Mouse (Mus musculus) cerebellum, postnatal 36 days (tissue): ENCODE data around the gene Plekhg5.

Experiments
- DNase-seq, 2 experiments: peaks; one replicate each; pipeline ENCODE4 v3.0.0; 2021 to 2022; ENCODE audit warnings: mixed read lengths in 2 of 2

The Plekhg5 gene

DNA sequence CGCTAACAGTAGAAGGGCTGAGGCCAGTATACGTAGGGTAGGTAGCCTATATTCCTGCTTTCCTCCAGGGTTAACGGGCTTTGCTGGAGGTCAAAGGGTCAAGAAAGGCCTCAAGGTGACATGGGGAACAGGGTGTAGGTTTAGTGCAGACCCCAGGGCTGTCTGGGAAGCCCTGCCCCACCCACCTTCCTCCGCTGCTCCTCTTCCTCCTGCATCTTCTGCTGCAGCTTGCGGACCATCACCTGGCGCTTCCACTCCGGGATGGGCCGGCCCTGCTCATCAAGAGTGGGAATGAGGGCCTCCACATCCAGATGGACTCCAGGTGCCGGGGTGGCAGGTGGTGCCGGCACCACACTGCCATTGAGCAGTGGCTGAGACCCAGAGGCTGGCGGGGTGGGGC lies 55.6 kb downstream of the Plekhg5 start:
- DNase-seq, result no peak

DNA sequence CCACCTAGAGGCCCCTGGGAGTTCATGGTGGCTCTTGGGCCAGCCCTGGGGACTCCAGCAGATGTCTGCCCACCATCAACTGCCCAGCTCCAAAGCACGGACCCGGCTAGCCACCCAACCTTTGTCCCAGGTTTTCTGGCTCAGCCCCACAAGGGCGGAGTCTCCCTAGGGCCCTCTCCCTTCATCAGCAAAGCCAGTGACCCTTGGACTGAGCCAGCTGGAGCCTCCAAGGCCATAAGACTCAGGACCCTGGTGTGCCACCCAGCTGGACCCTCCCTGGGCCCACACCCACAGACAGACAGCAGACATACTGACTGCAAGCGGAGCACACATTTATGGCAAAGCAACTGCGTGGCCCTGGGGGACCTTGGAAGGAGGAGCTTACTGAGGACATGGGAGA lies 56.5 kb downstream of the Plekhg5 start:
- no peak for DNase-seq

DNA sequence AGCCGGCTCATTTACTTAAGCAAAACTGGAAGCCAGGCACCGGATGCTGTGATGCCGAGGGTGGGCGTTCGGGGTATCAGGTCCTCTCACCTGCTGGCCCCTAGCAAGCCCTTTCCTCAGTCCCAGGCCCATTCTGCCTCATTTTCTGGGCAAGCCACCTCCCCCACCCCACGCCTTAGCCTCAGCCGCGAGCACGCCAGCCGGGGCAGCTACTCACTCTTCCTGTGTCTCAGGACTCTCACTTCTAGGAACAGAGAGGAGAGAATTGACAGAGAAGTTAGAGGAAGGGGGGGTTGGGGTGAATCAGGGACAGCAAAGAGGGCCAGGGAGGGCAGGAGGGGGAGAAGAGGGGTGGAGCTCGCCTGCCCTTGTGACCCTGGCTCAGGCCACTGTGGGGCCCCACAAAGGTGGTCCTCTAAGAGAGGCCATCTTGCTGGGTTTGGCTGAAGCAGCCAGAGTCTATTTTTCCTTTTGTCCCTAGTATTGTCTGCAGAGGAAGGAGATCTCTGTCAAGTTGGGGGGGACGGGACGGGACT lies 57.2 kb downstream of the Plekhg5 start:
- DNase-seq, result no peak

DNA sequence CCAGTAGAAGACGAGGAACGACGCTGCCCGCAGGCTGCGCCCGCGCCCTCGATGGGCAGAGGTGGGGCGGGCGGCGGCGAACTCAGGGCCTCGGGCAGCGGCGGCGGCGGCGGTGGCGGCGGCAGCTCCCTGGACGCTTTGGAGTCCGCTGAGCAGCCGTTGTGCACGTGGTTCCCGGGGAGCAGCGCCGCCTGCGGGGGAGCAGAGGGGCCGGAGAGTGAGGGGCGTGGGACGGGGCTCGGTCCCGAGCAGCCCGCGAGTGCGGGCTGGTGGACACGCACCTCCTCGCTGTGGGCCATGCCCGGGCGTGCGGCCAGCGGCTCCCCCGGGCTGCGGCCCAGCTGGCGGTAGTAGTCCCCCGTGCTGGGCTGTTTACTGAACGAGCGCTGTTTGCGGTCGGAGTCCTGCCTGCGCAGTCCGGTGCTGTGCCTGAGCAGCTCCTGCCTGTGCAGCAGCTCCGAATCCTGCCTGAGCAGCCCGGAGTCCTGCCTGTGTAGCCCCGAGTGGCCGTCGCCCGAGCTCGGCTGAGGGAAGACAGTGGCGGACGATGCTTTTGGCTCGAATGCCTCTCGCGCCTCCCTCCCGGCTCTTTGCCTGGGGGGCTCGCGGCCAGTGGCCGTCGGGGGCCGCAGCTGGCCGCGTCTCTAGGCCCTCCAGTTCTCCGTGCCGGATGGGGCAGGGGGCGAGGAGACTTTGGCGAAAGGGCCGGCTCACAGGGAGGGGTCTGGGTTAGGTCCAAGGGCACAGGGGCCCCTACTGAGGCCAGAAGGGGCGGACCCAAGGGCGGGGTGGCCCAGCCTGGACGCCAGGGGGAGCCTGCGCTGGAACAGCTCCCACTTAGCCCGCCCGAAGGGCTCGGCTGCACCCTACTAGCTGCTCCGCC lies 58.7 kb downstream of the Plekhg5 start:
- peak in 1 of 2 experiments; percentile 31 for DNase-seq

DNA sequence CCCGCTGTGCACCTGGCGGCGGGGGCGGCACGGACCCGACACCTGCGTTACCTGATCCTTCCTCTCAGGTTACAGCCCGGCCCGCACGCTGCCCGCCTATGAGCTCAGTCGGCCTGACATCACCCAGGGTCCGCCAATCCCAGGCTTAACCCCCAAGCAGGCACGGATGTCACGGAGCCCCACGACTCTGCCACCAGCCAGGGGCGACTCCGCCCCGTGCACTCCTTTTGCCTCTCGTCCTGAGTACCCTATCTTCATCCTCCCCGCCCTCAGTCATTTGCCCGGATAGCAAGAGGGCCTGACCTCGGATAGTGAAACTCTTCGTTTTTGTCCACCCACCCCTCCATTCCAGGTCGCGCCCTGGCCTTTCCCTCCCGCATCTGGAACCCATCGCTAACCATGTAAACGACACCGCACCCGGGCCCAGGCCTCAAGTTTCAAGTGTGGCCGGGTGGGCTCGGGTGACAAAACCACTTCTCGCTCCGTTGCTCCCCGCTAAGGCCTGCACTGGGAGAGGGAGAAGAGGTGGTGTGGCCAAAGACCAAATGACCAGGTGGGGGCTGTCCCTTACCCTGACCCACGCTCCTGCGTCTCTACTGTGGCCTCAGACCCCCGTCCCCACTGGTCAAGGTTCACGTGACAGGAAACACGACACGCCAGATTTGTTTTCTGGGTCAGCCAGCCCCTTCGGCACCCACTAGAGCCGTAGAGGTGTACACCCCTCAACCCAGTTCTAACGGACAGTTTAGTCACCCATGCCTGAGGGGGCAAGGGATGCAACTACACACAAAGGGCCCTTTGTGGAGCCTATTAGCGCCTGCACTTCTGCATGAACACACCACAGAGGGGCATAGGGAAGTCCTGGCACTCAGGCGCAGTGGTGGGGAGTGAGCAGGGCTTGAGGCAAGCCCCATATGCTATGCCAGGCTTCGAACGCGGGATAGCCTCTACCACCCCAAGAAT lies 59.8 kb downstream of the Plekhg5 start:
- DNase-seq, result no peak

DNA sequence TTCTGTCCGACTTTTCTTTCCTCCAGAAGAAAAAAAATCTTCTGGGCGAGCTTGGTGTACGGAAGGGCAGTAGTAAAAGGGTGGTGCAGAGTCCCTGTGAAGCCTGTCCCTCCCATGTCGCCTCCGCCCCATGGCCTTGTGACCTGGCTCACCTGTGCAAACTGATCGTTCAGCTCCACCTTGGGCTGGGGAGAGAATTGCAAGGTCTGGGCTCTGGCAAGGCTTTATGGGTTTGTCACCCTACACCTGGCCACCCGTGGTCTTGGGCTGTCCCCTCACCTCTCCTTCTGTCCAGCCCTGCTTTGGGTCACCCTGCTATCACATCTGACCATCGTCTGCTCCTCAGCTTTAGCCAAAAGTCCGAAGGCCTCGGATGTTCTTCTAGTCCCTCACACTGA lies 60.5 kb downstream of the Plekhg5 start:
- no peak for DNase-seq

DNA sequence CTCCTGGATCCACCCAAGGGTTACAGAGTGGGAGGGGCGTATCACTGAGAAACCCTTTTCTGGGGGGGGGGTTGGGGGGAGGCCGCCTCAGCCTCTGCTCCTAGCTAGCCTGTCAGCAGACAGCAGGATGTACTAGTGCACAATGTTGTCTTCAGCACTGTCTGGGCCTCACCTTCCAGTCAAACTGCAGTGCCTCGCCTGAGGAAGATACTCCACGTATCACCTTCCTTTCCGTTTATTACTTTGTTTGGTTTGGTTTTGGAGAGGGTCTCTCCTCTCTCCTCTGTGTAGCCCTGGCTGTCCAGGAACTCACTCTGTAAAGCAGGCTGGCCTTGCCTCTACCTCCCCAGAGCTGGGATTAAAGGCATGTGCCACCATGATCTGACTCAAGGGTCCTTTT lies 60.9 kb downstream of the Plekhg5 start:
- DNase-seq, result no peak

DNA sequence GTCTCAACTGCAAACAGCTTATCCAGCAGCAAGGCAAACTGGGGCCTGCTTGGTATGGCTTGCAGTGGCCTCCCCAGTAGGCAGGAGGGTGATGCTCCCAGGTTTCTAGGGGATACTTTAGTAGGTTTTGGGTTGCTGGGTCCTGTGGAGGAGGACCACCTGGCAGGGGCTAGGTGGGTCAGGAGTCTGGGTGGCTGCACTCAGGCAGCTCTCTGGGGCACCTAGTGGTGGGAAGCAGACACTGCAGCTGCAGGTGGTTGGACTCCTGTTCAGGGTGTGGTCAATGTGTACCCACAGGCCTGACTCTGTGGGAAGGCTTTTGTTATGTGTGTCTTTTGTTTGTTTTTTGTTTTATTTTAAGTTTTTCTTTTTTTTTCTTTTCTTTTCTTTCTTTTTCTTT lies 62.2 kb downstream of the Plekhg5 start:
- peak in 1 of 2 experiments; percentile 40 for DNase-seq

DNA sequence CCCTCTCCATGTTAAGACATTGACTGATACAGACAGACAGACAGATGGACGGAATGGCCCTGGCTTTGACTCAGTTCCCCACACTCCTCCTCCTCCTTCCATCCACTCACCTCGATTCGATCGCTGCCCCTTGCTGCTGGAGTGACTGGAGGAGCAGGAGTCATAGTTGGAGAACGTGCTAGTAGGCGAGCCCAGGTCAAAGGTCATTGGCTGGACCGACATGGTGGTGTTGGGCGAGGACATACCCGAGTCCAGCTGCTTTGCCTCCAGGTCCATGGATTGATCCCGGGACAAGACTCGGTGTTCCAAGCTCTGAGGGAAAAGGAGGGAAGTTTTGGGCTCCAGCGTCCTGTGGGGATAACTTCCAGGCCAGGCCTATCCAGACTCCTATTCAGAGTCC lies 63.1 kb downstream of the Plekhg5 start:
- DNase-seq, result no peak

DNA sequence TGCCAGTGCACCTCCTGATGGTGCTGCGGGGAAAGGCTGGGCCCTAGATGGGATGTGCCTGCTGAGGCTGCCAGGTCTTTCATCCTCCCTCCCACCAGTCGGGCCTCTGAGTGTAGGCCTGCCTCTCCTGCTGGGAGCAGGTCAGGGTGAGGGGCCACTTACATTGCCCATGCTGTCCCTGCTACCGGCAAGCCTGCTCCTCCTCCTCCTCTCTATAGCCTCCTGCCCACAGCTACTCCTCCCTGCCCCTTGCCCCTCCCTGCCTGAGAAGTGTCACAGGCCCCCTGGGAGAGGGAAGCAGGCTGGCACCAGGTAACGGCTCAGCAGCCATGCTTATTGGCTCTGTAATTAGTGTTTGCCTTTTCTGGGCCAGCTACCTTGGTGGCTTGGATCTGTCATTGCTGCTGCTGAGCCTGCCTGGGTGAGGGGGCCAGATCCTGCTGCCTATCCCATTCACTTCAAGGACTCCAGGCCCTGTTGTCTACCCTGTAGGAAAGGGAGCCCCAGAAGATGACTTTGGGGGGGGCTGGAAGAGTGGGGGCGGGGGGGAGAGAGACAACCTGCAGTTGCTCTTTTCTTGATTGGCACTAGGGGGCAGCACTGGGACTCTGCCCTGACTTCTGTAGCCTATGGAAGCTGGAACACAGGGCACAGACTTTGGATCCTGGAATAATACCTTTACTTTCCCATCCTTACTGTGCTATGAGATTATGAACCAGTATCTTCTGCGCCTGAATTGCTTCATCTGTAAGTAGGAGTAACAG lies 64.0 kb downstream of the Plekhg5 start:
- peak in 1 of 2 experiments; percentile 33 for DNase-seq

DNA sequence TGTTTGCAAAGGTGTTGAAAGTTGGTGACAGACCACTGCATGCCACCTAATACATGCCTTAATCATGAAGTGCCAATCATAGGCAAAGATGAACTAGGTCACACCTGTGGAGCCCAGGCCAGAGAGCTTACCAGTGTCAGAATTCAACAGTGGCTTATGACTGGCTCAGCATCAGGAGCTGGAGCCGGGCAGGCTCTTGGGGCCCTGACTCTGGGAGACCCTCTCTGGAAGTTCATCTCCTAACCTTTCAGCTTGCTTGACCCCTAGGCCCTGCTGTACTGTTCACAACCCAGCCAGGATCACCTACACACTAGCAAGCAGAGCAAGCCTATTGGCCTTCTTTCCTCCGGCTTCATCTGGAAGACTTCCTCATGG lies 64.6 kb downstream of the Plekhg5 start:
- no peak for DNase-seq

DNA sequence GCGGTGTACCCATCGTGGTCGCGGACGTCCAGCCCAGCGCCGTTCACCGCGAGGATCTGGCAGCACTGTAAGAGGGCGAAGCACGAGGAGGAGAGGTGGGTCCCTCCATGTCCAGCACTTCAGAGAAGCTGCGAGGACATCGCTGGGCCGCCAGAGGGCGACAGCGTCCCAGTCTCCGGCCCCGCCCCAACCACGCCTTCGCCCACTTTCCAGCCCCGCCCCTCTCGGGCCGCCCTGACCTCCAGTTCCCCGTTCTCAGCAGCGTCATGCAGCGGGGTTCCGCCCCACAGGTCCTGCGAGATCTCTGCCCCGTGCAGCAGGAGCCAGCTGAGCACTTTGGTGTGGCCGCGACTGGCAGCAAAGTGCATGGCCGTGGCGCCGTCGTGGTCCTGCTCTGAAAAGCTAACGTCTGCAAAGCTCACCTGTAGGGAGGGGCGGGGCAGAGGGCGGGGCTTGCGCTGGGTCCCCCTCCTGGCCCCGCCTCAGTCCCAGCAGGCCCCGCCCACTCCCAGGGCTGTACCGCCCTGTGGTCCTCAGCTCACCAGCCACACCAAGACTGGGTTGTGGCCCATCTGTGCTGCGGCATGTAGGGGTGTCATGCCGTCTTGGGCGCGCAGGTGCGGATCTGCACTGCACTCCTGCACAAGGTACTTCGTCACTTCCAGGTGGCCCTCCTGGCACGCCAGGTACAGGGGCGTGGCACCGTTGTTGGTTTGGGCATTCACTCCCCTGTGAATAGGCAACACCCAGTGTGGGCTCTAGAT lies 66.4 kb downstream of the Plekhg5 start:
- peak; percentile 73 to 80 for DNase-seq

DNA sequence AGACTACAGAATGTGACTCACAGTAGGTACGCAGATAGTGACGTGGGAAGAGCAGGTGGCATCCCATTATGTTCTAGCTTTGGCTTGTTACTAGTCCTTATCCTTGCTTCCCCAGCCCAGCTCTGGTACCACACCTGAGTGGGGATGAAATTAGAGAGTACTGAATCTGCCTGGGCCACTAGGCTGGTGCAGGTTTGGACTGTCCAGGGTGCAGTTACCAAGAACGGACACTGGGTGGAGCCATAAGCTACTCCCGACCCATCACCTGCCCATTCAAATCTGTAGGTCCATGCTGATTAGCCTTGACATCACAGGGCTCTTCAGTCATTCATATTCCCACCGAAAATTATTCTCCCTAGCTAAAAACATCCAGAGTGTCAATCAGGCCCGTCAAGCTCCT lies 68.1 kb downstream of the Plekhg5 start:
- peak; percentile 46 to 51 for DNase-seq

DNA sequence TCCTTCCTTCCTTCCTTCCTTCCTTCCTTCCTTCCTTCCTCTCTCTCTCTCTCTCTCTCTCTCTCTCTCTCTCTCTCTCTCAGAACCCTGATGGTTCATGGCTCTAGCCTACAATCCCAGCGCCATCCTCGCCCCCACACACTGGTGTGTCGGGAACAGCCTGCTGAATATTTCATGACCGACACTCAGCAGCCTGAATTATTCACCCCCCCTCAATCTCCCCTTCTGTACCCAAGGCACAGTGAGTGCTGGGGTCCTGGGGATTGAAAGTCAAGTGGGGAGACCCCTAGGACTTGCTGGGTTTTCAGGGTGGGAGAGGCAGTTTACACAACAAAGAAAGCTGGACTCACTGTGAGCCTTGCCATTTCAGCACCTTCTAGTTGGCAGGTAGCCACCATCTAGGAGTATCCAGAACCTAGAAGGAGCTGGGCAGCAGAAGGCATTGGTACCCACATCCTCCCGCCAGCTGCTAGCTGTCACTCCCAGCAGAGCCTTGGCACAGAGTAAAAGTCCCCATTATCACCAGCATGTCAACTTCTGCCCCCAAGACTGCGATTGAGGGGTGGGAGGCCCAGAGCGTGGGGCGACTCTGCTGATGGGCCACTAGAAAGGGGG lies 69.3 kb downstream of the Plekhg5 start:
- no peak for DNase-seq

DNA sequence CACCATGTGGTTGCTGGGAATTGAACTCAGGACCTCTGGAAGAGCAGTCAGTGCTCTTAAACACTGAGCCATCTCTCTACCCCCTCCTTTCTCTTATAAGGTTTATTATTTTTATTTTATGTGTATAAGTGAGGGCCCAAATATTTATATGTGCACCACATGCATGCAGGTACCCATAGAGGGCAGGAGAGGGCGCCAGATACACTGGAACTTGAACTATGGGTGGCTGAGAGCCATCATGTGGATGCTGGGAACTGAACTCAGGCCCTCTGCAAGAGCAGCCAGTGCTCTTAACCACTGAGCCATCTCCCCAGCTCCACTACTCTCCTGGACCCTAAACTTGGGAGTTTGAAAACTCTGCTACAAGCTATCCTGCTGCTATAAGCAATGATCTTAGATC lies 71.3 kb downstream of the Plekhg5 start:
- DNase-seq, result no peak

DNA sequence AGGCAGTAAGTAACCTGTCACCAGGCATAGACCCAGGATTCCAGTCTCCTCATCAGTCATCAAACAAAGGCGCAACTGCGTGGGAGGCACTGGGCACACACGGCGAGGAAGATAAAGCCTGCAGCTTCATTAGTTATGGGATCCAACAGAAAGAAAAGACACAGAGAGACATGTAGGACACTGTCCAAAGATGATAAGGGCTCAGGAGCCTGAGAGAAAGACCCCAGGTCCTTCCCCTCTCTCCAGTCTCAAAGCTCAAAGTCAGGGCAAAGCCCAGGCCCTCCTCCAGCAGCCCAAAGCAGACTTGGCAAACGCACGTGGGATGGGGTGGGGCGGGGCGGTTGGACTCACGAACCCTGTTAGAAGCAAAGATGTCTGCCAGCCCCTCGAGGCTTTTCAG lies 73.2 kb downstream of the Plekhg5 start:
- no peak for DNase-seq

DNA sequence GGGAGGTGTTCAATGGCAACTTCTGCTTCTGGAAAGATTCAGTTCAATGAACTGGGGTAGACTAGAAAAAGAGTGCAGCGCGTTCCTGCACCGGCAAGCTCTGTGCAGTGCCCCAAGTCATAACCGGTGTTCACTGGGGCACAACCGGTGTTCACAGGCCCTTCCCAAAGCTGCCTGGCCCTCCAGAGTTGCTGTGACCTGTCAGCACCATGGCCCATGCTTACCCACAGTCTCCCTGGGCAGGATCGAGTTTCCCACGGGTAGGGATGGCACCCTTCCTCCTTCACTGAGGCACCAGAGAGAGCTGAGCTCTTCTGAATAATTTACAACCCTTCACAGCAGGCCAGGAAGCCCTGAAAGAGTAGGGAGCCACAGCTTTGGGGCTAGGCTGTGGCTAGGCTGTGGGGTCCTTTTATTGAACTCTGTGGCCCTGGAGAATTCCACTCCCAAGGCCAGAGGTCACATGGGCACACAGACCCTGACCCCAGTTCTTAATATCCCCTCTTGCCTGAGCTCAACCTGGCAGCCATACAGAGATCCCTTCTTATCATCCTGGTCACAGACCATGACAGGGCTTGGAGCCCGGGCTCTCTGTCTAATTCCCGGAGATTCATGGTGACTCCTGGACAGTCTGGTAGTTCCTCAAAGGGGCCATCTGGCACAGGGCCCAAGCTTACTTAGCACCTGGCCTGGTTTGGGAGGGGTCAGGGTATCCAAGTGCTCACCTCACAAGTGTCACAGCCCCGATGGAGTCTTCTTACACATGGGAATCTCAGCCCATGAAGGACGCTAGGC lies 73.9 kb downstream of the Plekhg5 start:
- no peak for DNase-seq

DNA sequence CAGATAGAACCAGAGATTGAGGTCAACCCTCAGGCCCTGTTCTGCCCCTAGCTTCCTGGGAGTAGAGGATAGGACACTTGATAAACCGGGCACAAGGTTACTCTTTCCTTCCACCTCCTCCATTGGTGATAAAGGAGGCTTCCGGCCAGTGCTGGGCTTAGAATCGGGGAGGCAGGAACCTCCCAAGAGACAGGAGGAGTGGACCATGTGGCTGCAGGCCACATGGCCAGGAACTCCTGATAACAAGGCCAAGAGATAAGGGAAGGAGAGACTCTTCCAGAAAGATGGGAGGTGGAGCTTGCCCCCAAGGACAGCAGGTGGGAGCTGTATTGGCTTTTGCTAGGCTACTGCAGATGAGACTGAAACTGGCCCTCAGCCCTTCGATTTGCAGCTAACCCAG lies 78.2 kb downstream of the Plekhg5 start:
- no peak for DNase-seq

DNA sequence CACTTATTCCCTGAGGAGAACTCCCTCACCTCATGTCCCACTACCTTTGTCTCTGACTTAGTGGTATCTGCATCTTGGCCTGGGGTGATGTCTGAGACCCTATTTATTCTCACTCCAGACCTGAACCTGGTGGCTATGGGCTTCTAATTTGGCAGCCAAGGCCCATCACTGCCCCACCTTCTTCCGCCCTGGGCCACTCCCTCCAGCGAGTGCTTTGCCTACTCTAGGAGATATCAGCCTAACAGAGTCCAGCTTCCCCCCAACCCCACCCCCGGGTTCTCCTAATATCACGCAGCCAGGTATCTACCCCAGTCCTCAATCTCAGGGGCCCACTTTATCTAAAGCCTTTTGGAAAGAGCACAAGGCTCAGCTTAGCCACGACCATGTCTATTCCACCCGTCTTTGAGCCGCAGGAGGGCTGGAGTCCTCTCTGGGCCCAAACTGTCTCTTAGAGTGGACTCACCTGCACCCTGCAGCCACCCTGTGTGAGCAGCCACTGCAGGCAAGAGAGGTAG lies 79.2 kb downstream of the Plekhg5 start:
- no peak for DNase-seq

DNA sequence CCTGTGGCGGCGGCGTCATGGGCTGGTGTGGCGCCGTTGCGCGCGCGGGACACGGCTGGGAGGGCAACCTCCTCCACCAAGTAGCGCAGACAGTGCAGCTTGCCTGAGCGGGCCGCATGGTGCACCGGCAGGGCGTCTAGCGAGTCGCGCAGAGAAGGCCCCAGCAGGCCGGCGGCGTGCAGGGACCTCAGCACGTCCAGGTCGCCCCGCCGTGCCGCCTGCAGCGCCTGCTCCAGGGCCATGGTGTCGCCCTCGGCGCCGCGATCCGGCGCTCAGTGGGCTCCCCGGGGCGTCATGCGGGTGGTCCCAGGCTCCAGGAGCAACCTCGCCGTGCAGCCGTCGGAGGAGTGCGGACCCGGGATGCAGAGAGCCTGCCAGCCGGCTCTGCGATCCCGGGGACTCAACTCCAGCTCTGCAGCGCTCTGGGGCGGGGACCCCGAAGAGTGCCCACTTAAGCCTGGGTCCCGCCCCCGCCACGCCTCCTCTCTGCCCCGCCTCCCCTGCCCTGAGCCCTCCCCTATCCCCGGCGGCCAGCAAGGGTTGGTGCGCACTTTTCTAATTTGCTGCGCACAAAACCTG lies 79.8 kb downstream of the Plekhg5 start, which contains the start of gene Espn:
TSS of gene Espn (minus strand) at position 406 of the 579 bp plus-strand sequence.
- no peak for DNase-seq
